Mouse (Mus musculus) cerebellum, adult 2 months (tissue): ENCODE measurements around the gene Iqca.

ENCODE experiments used
- CTCF ChIP-seq: fragments of 200-500 bp; IDR thresholded peaks from 2 replicates; pipeline ENCODE4 v1.5.1; 2011; ENCODE audit warnings: low read depth, mild to moderate bottlenecking, control low read depth, low read length, moderate library complexity, borderline replicate concordance; ENCODE audit not compliant: insufficient read depth
- POLR2A ChIP-seq: fragments of 200-500 bp; IDR thresholded peaks from 2 replicates; pipeline ENCODE4 v1.6.1; 2011; ENCODE audit warnings: low read length, control low read depth, borderline replicate concordance; ENCODE audit not compliant: insufficient read depth

- no peak for TF ChIP-seq POLR2A
- TF ChIP-seq CTCF = no peak
These were observed 36.0 kb downstream of the Iqca start for GRCm38 (mm10) chr1:90117207-90117606.
